Mouse (Mus musculus): ENCODE measurements around the gene Gria1. TPM values are rescaled to one million over a fixed set of nuclear protein-coding genes. Genes with fewer than 3 reads are reported as not detected.

Gene Gria1
- polyA plus RNA-seq, 1 experiment from 2014 or later, result 0.63 TPM

DNA sequence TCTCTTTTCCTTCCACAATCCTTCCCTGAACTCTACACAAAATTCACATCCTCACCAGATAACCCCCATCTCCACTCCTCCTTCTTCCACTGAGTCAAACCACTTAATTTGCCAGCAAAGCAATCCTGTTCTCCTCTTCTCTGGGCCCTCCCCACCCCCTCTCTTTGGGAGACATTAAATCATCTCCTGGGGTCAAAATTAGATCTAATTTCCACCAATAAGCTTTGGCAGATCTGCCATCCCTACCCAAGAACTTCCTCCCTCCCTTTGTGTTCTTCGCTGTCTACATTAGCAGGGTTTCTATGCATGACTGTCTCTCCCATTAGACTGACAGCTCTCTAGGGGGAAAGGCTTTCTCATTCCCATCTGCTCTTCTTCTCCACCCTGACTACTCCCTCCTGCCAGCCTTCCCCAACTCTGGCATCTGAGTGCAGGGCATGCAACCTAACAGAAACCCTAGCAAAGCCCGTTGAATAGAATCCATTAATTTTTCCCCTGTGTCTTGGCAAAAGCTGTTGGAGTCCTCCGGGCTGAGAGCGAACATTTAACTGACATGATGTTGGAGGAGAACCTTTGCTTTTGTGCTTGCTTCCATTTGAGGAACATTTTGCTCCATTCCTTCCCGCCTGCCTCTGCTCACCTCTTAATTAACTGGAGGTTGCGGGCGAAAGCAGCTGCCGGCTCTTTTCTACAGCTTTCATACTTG lies 59.2 kb downstream of the Gria1 start:
- 86% methylated on average over 8 of the region's 8 CpGs for WGBS
- H3K36me3 ChIP-seq (ENCODE audit: control insufficient read depth, insufficient read depth, low read length), result no peaks in the 10 kb centered on the region
- TF ChIP-seq EP300 (optimal IDR thresholded peaks at IDR 0.05), result no peak
- no peak for TF ChIP-seq CTCF (IDR thresholded peaks at IDR 0.05; ENCODE audit: low read depth)
- no peaks in the 10 kb centered on the region for H3K4me1 ChIP-seq (replicated peaks; ENCODE audit: control insufficient read depth, insufficient read depth)
- H3K4me2 ChIP-seq (replicated peaks; ENCODE audit: low read depth), result no peak overlapping the region
- no peaks in the 10 kb centered on the region for H3K27me3 ChIP-seq (ENCODE audit: control insufficient read depth, insufficient read depth, low read length)
- ATAC-seq (ENCODE audit: low FRiP score, low TSS enrichment), result no peak
- H3K4me3 ChIP-seq (ENCODE audit: low read depth, low read length), result no peak overlapping the region
- H3K9ac ChIP-seq (ENCODE audit: low read length), result no peak overlapping the region
- no peaks in the 10 kb centered on the region for H3K9me3 ChIP-seq (ENCODE audit: control insufficient read depth, low read length)
- no peak overlapping the region for H3K27ac ChIP-seq (replicated peaks)
- no peak for DNase-seq (ENCODE audit: low spot score)

DNA sequence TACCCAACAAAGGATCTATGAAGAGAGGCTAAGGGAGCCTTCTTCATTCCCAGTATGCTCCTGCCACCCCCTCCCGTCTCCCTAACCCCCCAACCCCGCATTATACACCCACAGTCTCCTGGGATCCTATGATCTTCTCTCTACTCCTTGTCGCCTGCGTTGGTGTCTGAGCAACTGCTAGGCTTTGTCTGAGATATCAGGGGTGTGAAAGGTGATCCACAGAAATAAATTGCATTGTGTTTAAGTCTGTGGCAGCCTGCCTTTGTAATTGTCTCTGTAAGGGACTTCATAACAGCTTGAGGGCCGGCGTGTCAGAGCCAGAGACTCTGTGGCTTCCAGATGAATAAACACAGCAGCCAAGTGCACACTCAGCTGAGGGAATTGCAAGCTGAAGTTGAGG lies 61.0 kb downstream of the Gria1 start:
- ATAC-seq (ENCODE audit: low FRiP score, low TSS enrichment) (no peak), DNase-seq (ENCODE audit: low spot score) (no peak)
- TF ChIP-seq EP300 (optimal IDR thresholded peaks at IDR 0.05) (no peak), CTCF (IDR thresholded peaks at IDR 0.05; ENCODE audit: low read depth) (no peak)
- Histone ChIP-seq H3K4me3 (ENCODE audit: low read depth, low read length) (no peak overlapping the region), H3K9ac (ENCODE audit: low read length) (no peak overlapping the region), H3K27ac (replicated peaks) (no peak overlapping the region), H3K9me3 (ENCODE audit: control insufficient read depth, low read length) (no peaks in the 10 kb centered on the region), H3K4me1 (replicated peaks; ENCODE audit: control insufficient read depth, insufficient read depth) (no peaks in the 10 kb centered on the region), H3K4me2 (replicated peaks; ENCODE audit: low read depth) (no peak overlapping the region), H3K36me3 (ENCODE audit: control insufficient read depth, insufficient read depth, low read length) (no peaks in the 10 kb centered on the region), H3K27me3 (ENCODE audit: control insufficient read depth, insufficient read depth, low read length) (no peaks in the 10 kb centered on the region)
- WGBS, result 68% methylated on average over 6 of the region's 6 CpGs

DNA sequence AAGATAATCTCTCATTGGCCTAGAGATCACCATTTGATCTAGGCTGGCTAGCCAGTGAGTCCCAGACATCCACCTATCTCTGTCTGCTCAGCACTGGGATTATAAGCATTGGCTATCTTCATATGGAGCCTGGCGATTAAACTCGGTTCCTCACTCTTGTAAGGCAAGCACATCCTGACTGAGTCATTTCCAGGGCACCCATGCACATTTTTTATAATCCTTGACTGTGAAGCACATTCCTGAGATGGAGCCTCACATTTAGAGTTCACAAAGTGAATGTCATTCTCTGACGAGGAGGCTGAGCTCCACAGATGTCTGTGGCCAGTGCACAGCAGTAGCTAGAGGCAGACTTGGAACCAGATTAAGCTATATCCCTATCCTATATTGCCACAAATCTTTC lies 68.2 kb downstream of the Gria1 start:
- Histone ChIP-seq H3K27ac (replicated peaks) (no peak overlapping the region), H3K4me3 (ENCODE audit: low read depth, low read length) (no peak overlapping the region), H3K27me3 (ENCODE audit: control insufficient read depth, insufficient read depth, low read length) (no peaks in the 10 kb centered on the region), H3K4me2 (replicated peaks; ENCODE audit: low read depth) (no peak overlapping the region), H3K9me3 (ENCODE audit: control insufficient read depth, low read length) (no peaks in the 10 kb centered on the region), H3K36me3 (ENCODE audit: control insufficient read depth, insufficient read depth, low read length) (no peaks in the 10 kb centered on the region), H3K4me1 (replicated peaks; ENCODE audit: control insufficient read depth, insufficient read depth) (no peaks in the 10 kb centered on the region), H3K9ac (ENCODE audit: low read length) (no peak overlapping the region)
- no peak for ATAC-seq (ENCODE audit: low FRiP score, low TSS enrichment)
- no peak for DNase-seq (ENCODE audit: low spot score)
- TF ChIP-seq CTCF (IDR thresholded peaks at IDR 0.05; ENCODE audit: low read depth) (no peak), EP300 (optimal IDR thresholded peaks at IDR 0.05) (no peak)
- WGBS, result 77% methylated on average over 3 of the region's 3 CpGs

DNA sequence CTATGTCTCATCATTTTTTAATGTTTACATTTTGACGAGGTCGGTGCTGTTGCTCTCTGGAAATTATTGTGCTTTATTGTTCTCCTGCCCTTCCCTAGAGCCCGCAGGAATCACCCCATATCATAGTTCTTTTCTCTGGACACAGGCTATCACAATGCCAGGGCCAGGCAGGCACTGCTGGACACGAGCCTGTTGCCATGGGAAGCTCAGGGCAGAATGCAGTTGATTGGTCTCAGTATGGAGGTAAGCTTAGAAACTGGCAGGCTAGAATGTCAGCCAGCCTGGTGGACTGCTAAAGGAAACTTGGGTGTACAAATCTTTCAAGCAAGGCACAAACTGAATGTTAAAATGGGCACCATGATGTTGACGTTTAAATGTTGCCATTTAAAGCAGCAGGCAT lies 78.3 kb downstream of the Gria1 start:
- H3K4me2 ChIP-seq (replicated peaks; ENCODE audit: low read depth), result no peak overlapping the region
- no peaks in the 10 kb centered on the region for H3K36me3 ChIP-seq (ENCODE audit: control insufficient read depth, insufficient read depth, low read length)
- no peak for DNase-seq (ENCODE audit: low spot score)
- no peaks in the 10 kb centered on the region for H3K27me3 ChIP-seq (ENCODE audit: control insufficient read depth, insufficient read depth, low read length)
- no peaks in the 10 kb centered on the region for H3K4me1 ChIP-seq (replicated peaks; ENCODE audit: control insufficient read depth, insufficient read depth)
- no peak overlapping the region for H3K27ac ChIP-seq (replicated peaks)
- 82% methylated on average over 5 of the region's 5 CpGs for WGBS
- H3K9ac ChIP-seq (ENCODE audit: low read length), result no peak overlapping the region
- ATAC-seq (ENCODE audit: low FRiP score, low TSS enrichment), result no peak
- no peak overlapping the region for H3K4me3 ChIP-seq (ENCODE audit: low read depth, low read length)
- no peak for TF ChIP-seq CTCF (IDR thresholded peaks at IDR 0.05; ENCODE audit: low read depth)
- TF ChIP-seq EP300 (optimal IDR thresholded peaks at IDR 0.05), result no peak
- H3K9me3 ChIP-seq (ENCODE audit: control insufficient read depth, low read length), result no peaks in the 10 kb centered on the region

DNA sequence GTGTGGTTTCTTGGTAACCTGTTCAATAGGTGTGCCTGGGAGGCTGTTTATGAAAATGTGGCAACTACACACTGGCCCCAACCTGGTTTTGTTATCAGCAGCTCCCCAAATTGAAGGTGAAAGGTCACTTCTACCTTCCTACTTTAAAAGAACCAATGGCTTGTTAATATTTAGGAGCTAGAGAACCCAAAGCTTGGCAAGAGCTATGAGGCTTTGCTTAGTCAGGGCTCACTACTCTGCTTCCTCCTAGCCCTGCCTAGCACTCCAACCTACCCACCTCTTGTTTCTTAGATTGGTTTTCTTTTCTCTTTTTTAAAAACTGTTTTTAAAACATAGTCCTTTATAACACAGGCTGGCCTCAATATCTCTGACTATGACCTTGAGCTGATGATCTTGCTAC lies 79.5 kb downstream of the Gria1 start:
- Histone ChIP-seq H3K4me2 (replicated peaks; ENCODE audit: low read depth) (no peak overlapping the region), H3K27me3 (ENCODE audit: control insufficient read depth, insufficient read depth, low read length) (no peaks in the 10 kb centered on the region), H3K36me3 (ENCODE audit: control insufficient read depth, insufficient read depth, low read length) (no peaks in the 10 kb centered on the region), H3K27ac (replicated peaks) (no peak overlapping the region), H3K4me1 (replicated peaks; ENCODE audit: control insufficient read depth, insufficient read depth) (no peaks in the 10 kb centered on the region), H3K9ac (ENCODE audit: low read length) (no peak overlapping the region), H3K9me3 (ENCODE audit: control insufficient read depth, low read length) (no peaks in the 10 kb centered on the region), H3K4me3 (ENCODE audit: low read depth, low read length) (no peak overlapping the region)
- ATAC-seq (ENCODE audit: low FRiP score, low TSS enrichment) (no peak), DNase-seq (ENCODE audit: low spot score) (no peak)
- TF ChIP-seq EP300 (optimal IDR thresholded peaks at IDR 0.05) (no peak), CTCF (IDR thresholded peaks at IDR 0.05; ENCODE audit: low read depth) (no peak)

DNA sequence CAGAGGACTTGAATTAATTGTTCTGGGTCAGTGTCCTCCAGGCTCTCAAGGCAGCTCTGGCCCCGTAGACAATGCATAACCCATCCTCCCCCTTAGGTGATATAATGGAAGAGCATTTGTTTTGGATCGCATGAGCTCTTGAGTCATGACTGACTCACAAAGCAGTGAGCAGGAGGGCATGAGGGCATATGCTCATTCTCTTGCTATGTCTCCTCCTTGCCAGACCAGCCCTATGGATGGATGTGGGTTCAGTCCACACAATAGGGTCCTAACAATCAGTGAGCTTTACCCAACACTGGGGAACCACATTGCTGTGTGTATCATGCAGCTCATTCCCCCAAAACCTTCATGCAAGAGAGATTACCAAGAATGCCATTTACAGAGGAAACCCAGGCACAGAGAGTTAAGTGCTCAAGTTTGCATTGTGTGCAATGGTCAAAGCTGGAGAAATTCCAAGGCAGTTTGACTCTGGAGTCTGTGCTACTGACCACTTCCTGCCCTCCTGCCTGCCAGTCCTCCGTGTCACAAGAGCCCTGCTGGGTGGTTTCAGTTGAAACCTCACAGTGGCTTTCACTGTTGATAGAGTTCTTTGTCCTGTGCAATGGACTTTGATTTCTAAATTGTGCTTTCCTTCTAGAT lies 80.2 kb downstream of the Gria1 start:
- H3K9ac ChIP-seq (ENCODE audit: low read length), result no peak overlapping the region
- no peak for ATAC-seq (ENCODE audit: low FRiP score, low TSS enrichment)
- no peaks in the 10 kb centered on the region for H3K27me3 ChIP-seq (ENCODE audit: control insufficient read depth, insufficient read depth, low read length)
- no peak overlapping the region for H3K27ac ChIP-seq (replicated peaks)
- no peaks in the 10 kb centered on the region for H3K9me3 ChIP-seq (ENCODE audit: control insufficient read depth, low read length)
- no peak for TF ChIP-seq CTCF (IDR thresholded peaks at IDR 0.05; ENCODE audit: low read depth)
- TF ChIP-seq EP300 (optimal IDR thresholded peaks at IDR 0.05), result no peak
- DNase-seq (ENCODE audit: low spot score), result no peak
- H3K4me1 ChIP-seq (replicated peaks; ENCODE audit: control insufficient read depth, insufficient read depth), result no peaks in the 10 kb centered on the region
- no peak overlapping the region for H3K4me2 ChIP-seq (replicated peaks; ENCODE audit: low read depth)
- no peak overlapping the region for H3K4me3 ChIP-seq (ENCODE audit: low read depth, low read length)
- 69% methylated on average over 3 of the region's 3 CpGs for WGBS
- no peaks in the 10 kb centered on the region for H3K36me3 ChIP-seq (ENCODE audit: control insufficient read depth, insufficient read depth, low read length)

Measured in stomach, postnatal 0 days (tissue).